In the genomic region with DNA sequence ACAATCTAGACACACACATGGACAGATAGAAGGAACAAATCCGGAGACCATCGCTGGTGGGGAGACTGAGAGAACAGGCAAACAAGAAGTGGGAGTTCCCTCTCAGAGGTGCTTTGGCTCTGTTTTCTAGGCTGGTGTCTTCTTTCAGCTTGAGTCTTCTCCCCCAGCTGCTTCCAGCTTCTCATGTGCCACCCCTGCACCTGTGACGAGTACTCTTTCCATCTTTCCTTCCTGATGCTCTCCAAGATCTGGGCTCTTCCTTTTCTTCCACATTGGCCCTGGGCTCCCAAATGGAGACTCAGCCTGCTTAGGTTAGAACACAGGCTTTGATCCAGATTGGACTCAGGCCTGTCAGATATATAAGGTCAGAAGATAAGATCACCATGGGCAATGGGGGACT, we compare ENCODE assay signal across 29 mouse cellular contexts. TPM values are rescaled to one million over a fixed set of nuclear protein-coding genes. Genes with fewer than 3 reads are reported as not detected.
"Had no signal": no experiment of that assay in that cellular context is flagged by ENCODE, and none has a peak within 500 bp of the region (broad histone marks: within the 10 kb centered on the region; RNA-seq: fewer than 3 reads in every experiment).

No protein-coding gene starts in this region.

- DNase-seq: cerebellum, adult 2 months; cerebellum, adult 8-10 months; cerebellum, adult 9-10 months; cerebellum, adult 9-11 months; cerebellum, postnatal 10 days; cerebellum, postnatal 14 days; cerebellum, postnatal 25 days; cerebellum, postnatal 36 days; embryo, embryonic 11 days; forebrain, postnatal 0 days; gastrocnemius, adult 2 months; gastrocnemius, postnatal 10 days; gastrocnemius, postnatal 14 days; gastrocnemius, postnatal 25 days; gastrocnemius, postnatal 36 days; heart, adult 11 months; heart, adult 18-20 months; heart, adult 2 months had no signal

- H3K4me2 ChIP-seq: embryonic facial prominence, embryonic 12.5 days; embryonic facial prominence, embryonic 13.5 days; embryonic facial prominence, embryonic 15.5 days; forebrain, embryonic 12.5 days; forebrain, embryonic 13.5 days; forebrain, embryonic 15.5 days had no signal

- H3K27ac ChIP-seq: embryonic facial prominence, embryonic 10.5 days; embryonic facial prominence, embryonic 13.5 days; embryonic facial prominence, embryonic 15.5 days; forebrain, embryonic 10.5 days; forebrain, embryonic 12.5 days; forebrain, embryonic 13.5 days; forebrain, embryonic 15.5 days; gastrocnemius, adult 2 months; heart, adult 2 months had no signal

- H3K36me3 ChIP-seq: embryonic facial prominence, embryonic 10.5 days; embryonic facial prominence, embryonic 12.5 days; embryonic facial prominence, embryonic 13.5 days; embryonic facial prominence, embryonic 15.5 days; forebrain, embryonic 10.5 days; forebrain, embryonic 12.5 days; forebrain, embryonic 15.5 days had no signal

- H3K9me3 ChIP-seq: embryonic facial prominence, embryonic 10.5 days; embryonic facial prominence, embryonic 12.5 days; embryonic facial prominence, embryonic 13.5 days; embryonic facial prominence, embryonic 15.5 days; forebrain, embryonic 10.5 days; forebrain, embryonic 12.5 days; forebrain, embryonic 13.5 days; forebrain, embryonic 15.5 days had no signal

- ATAC-seq: forebrain, embryonic 13.5 days; forebrain, embryonic 14.5 days; forebrain, embryonic 15.5 days; forebrain, embryonic 16.5 days; forebrain, postnatal 0 days had no signal

- H3K4me3 ChIP-seq: embryonic facial prominence, embryonic 10.5 days; embryonic facial prominence, embryonic 12.5 days; embryonic facial prominence, embryonic 13.5 days; embryonic facial prominence, embryonic 15.5 days; erythroblast, embryonic 14.5 days; forebrain, embryonic 10.5 days; forebrain, embryonic 12.5 days; forebrain, embryonic 13.5 days; forebrain, embryonic 15.5 days; gastrocnemius, adult 2 months; heart, adult 2 months had no signal

- H3K27me3 ChIP-seq: embryonic facial prominence, embryonic 12.5 days; embryonic facial prominence, embryonic 13.5 days; embryonic facial prominence, embryonic 15.5 days; forebrain, embryonic 12.5 days; forebrain, embryonic 13.5 days; forebrain, embryonic 15.5 days had no signal

- H3K9ac ChIP-seq: embryonic facial prominence, embryonic 12.5 days; embryonic facial prominence, embryonic 13.5 days; embryonic facial prominence, embryonic 15.5 days; forebrain, embryonic 12.5 days; forebrain, embryonic 13.5 days; forebrain, embryonic 15.5 days; forebrain, postnatal 0 days had no signal

- H3K4me1 ChIP-seq: embryonic facial prominence, embryonic 15.5 days; forebrain, embryonic 13.5 days; forebrain, embryonic 15.5 days had no signal

RNA-seq across cellular contexts. Expression of a gene that starts 12.4 kb away (rescaled TPM):
- polyA plus RNA-seq: erythroblast, embryonic 14.5 days had no signal
